Mouse (Mus musculus): ENCODE measurements at regions not wholly inside any gene's neighbourhood (a gene's known extent, or its start where the extent isn't known, plus 50 kb on each side); places are given as distances from the start of the nearest gene placed in this dataset.
A peak's percentile ranks its signal among the peaks of the same experiment; 100 is the strongest.

GRCm38 (mm10) chr16:78490245-78490644, 86.3 kb downstream of the D16Ertd472e start:
- H3K9ac ChIP-seq, result 0 out of 2 replicates have a peak overlapping the region, but pooled peaks have one; percentile 32

GRCm38 (mm10) chr16:78489604-78490003, 86.9 kb downstream of the D16Ertd472e start:
- Histone ChIP-seq H3K36me3 (no peaks in the 10 kb centered on the region), H3K4me1 (0 out of 2 replicates have a peak, but pooled peaks cover 4% of the 10 kb centered on the region), H3K4me2 (replicated peaks) (no peak overlapping the region), H3K9ac (no peak overlapping the region), H3K9me3 (no peaks in the 10 kb centered on the region), H3K4me3 (no peak overlapping the region), H3K27ac (no peak overlapping the region), H3K27me3 (no peaks in the 10 kb centered on the region)
- 49% methylated on average over 4 of the region's 4 CpGs for WGBS
- no peak for ATAC-seq (ENCODE audit: low FRiP score, low read depth)

More at GRCm38 (mm10) chr16:78490245-78490644, 86.3 kb downstream of the D16Ertd472e start:
- Histone ChIP-seq H3K9me3 (no peaks in the 10 kb centered on the region), H3K4me2 (replicated peaks) (peak overlapping the region; percentile 42), H3K36me3 (no peaks in the 10 kb centered on the region), H3K27ac (no peak overlapping the region), H3K27me3 (no peaks in the 10 kb centered on the region), H3K4me1 (0 out of 2 replicates have a peak, but pooled peaks cover 4% of the 10 kb centered on the region), H3K4me3 (no peak overlapping the region)
- 15% methylated on average over 12 of the region's 12 CpGs for WGBS
- no peak for ATAC-seq (ENCODE audit: low FRiP score, low read depth)

DNA sequence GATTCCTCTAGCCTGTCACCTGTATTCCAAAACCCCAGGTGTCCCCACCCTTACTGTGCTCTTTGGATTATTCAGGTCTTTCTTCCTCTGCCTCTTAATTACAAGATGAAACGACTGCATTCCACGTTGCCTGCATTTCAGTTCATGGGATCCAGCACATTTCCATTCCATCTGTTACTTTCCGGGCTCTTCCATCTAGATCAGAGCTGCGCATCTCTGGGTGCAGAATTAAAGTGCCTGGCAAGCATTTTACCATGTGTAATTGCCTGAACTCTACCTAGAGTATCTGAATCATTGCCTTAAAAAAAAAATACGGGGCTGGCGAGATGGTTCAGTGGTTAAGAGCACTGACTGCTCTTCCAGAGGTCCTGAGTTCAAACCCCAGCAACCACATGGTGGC, 90.0 kb downstream of the D16Ertd472e start:
- no peak overlapping the region for H3K27ac ChIP-seq
- WGBS, result 86% methylated on average over 6 of the region's 6 CpGs
- no peaks in the 10 kb centered on the region for H3K9me3 ChIP-seq
- no peaks in the 10 kb centered on the region for H3K36me3 ChIP-seq
- ATAC-seq (ENCODE audit: low FRiP score, low read depth), result no peak
- H3K4me3 ChIP-seq, result no peak overlapping the region
- H3K4me2 ChIP-seq (replicated peaks), result no peak overlapping the region
- H3K27me3 ChIP-seq, result no peaks in the 10 kb centered on the region
- 0 out of 2 replicates have a peak, but pooled peaks cover 4% of the 10 kb centered on the region for H3K4me1 ChIP-seq
- H3K9ac ChIP-seq, result no peak overlapping the region

GRCm38 (mm10) chr16:78484319-78484718, 92.2 kb downstream of the D16Ertd472e start:
- no peak for ATAC-seq (ENCODE audit: low FRiP score, low read depth)
- no peaks in the 10 kb centered on the region for H3K27me3 ChIP-seq
- no peak overlapping the region for H3K4me3 ChIP-seq
- H3K4me2 ChIP-seq (replicated peaks), result no peak overlapping the region
- H3K4me1 ChIP-seq, result peaks cover 7% of the 10 kb centered on the region
- no peak overlapping the region for H3K27ac ChIP-seq
- no peak overlapping the region for H3K9ac ChIP-seq
- WGBS, result 84% methylated on average over 4 of the region's 4 CpGs
- H3K36me3 ChIP-seq, result no peaks in the 10 kb centered on the region
- no peaks in the 10 kb centered on the region for H3K9me3 ChIP-seq

DNA sequence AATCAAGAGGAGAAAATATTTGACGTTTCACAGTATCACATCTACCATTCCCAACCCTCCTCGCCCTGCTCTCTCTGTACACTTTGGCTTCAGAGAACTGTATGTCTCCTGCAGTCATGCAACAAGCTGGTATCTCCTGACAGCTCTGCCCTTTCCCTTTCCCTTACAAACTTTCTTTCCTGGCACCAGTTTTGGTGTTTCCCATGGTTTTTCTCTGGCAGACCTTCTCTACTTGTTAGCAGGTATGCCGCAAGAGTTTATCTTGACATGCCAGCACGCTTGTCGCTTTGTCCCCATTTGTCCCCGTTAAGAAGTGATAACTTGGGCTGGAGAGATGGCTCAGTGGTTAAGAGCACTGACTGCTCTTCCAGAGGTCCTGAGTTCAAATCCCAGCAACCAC, 94.9 kb downstream of the D16Ertd472e start:
- H3K27ac ChIP-seq, result no peak overlapping the region

DNA sequence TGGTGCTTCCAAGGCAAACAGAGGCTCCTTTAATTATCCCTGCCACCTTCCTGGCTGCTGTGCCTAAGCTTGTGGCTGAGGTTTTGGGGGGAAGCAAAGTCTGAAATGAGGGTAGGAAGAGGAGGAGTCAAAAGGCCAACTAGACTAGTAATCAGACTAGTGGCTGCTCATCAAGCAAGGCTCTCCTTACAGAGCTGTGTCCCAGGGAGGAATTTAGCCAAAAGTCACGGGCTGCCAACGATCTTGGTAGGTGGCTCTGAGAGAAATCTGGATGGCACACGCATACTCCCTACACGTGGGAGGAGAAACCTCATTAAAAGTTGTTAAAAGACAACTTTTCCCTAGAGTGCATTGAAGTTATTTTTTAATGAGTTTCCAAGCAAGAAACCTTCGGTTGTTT, 95.4 kb downstream of the D16Ertd472e start:
- Histone ChIP-seq H3K9me3 (no peaks in the 10 kb centered on the region), H3K27me3 (no peaks in the 10 kb centered on the region), H3K4me3 (no peak overlapping the region), H3K9ac (no peak overlapping the region), H3K4me2 (replicated peaks) (no peak overlapping the region), H3K27ac (no peak overlapping the region), H3K36me3 (no peaks in the 10 kb centered on the region), H3K4me1 (peaks cover 7% of the 10 kb centered on the region)
- WGBS, result 25% methylated on average over 5 of the region's 5 CpGs
- ATAC-seq (ENCODE audit: low FRiP score, low read depth), result no peak

More for the DNA sequence above, 94.9 kb downstream of the D16Ertd472e start:
- no peak overlapping the region for H3K4me2 ChIP-seq (replicated peaks)
- H3K4me1 ChIP-seq, result peaks cover 7% of the 10 kb centered on the region
- no peaks in the 10 kb centered on the region for H3K27me3 ChIP-seq
- ATAC-seq (ENCODE audit: low FRiP score, low read depth), result no peak
- WGBS, result 86% methylated on average over 6 of the region's 6 CpGs
- no peaks in the 10 kb centered on the region for H3K36me3 ChIP-seq
- H3K9me3 ChIP-seq, result no peaks in the 10 kb centered on the region
- H3K4me3 ChIP-seq, result no peak overlapping the region
- H3K9ac ChIP-seq, result no peak overlapping the region

DNA sequence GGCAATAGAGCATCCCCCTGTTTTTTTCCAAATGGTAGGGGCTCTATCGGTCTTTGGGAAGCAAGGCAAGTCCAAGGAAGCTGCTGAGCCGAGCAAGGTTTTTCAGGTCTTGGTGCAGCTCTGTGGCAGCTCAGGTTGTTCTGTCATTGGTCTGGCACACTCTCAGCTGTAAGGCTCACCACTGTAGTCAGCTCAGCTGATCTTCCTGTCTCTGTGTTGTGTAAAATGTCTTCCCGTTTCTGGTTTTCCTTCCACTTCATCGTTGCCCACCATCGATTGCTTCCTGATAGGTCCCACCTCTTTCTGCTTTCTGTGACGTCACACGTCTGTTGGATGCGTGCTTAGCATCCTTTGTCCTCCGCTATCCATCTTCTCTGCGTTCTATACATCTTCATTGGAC, 96.2 kb downstream of the D16Ertd472e start:
- ATAC-seq (ENCODE audit: low FRiP score, low read depth), result no peak
- no peaks in the 10 kb centered on the region for H3K9me3 ChIP-seq
- peaks cover 7% of the 10 kb centered on the region for H3K4me1 ChIP-seq
- H3K4me2 ChIP-seq (replicated peaks), result no peak overlapping the region
- no peak overlapping the region for H3K4me3 ChIP-seq
- H3K9ac ChIP-seq, result no peak overlapping the region
- H3K27me3 ChIP-seq, result no peaks in the 10 kb centered on the region
- H3K36me3 ChIP-seq, result no peaks in the 10 kb centered on the region
- H3K27ac ChIP-seq, result no peak overlapping the region
- WGBS, result 93% methylated on average over 10 of the region's 10 CpGs

DNA sequence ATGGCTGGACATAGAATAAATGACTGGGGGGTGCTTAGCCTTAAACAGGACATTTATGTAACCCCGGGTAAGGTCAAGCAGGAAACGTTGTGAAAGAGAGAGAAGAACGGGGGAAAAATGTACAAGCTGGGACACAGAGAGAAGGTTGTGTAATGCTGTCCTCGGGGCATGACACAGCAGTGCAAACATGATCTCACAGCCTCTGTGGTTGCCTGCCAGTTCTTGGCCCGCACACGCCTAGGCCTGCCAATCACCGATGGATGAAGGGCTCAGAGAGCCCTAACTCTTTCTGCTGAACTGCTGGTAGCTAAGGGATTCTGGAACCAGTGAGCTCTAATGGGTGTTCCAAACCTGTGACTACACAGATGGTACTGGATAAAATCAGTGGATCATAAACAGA, 96.5 kb upstream of the Btg3 start:
- Histone ChIP-seq H3K27ac (no peak overlapping the region), H3K4me1 (no peaks in the 10 kb centered on the region), H3K36me3 (no peaks in the 10 kb centered on the region), H3K4me3 (no peak overlapping the region), H3K9me3 (no peaks in the 10 kb centered on the region), H3K4me2 (replicated peaks) (no peak overlapping the region), H3K27me3 (no peaks in the 10 kb centered on the region), H3K9ac (no peak overlapping the region)
- no peak; the same call in 1 of the 2 replicates for ATAC-seq (ENCODE audit: low FRiP score, low read depth)
- 86% methylated on average over 7 of the region's 7 CpGs for WGBS

- ATAC-seq (ENCODE audit: low FRiP score, low read depth), result no peak
- 59% methylated on average over 8 of the region's 8 CpGs for WGBS
- no peaks in the 10 kb centered on the region for H3K9me3 ChIP-seq
Measured at GRCm38 (mm10) chr16:78459996-78460395, 83.0 kb upstream of the Btg3 start.

DNA sequence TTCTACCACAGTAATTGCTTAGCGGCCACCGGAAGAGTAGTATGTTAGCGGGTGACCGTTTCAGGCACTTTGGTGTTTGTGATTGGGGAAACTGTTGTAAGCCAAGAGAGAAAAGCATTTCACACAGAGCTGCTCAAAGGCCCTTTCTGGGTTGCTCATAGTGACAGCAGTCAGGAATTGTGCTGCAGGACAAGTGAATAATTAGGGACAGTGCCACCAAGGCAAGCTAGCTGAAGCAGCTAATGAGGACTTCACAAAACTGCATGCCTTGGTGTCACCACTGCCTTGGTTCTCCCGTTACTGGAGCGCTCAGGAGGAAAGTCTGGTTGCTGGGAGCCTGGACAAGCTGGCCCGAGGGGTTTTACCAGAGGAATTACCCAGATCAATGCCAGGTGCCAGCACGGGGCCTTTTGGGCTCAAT, 80.7 kb upstream of the Btg3 start:
- no peak overlapping the region for H3K4me3 ChIP-seq
- H3K27ac ChIP-seq, result no peak overlapping the region
- 62% methylated on average over 8 of the region's 8 CpGs for WGBS
- no peaks in the 10 kb centered on the region for H3K36me3 ChIP-seq
- no peak for ATAC-seq (ENCODE audit: low FRiP score, low read depth)
- no peak overlapping the region for H3K9ac ChIP-seq
- H3K4me1 ChIP-seq, result no peaks in the 10 kb centered on the region
- H3K27me3 ChIP-seq, result no peaks in the 10 kb centered on the region
- H3K9me3 ChIP-seq, result no peaks in the 10 kb centered on the region
- no peak overlapping the region for H3K4me2 ChIP-seq (replicated peaks)

More at GRCm38 (mm10) chr16:78459996-78460395, 83.0 kb upstream of the Btg3 start:
- no peaks in the 10 kb centered on the region for H3K4me1 ChIP-seq
- no peaks in the 10 kb centered on the region for H3K27me3 ChIP-seq
- H3K4me2 ChIP-seq (replicated peaks), result no peak overlapping the region
- H3K36me3 ChIP-seq, result no peaks in the 10 kb centered on the region
- no peak overlapping the region for H3K9ac ChIP-seq
- H3K27ac ChIP-seq, result no peak overlapping the region
- H3K4me3 ChIP-seq, result no peak overlapping the region

- Histone ChIP-seq H3K4me2 (replicated peaks) (no peak overlapping the region), H3K27ac (no peak overlapping the region), H3K4me1 (no peaks in the 10 kb centered on the region), H3K4me3 (no peak overlapping the region), H3K36me3 (no peaks in the 10 kb centered on the region), H3K9me3 (no peaks in the 10 kb centered on the region), H3K27me3 (0 out of 2 replicates have a peak, but pooled peaks cover 1% of the 10 kb centered on the region), H3K9ac (no peak overlapping the region)
- ATAC-seq (ENCODE audit: low FRiP score, low read depth), result no peak
- 79% methylated on average over 10 of the region's 10 CpGs for WGBS
Measured at GRCm38 (mm10) chr16:78456345-78456744, 79.4 kb upstream of the Btg3 start.

GRCm38 (mm10) chr16:78454509-78454908, 77.5 kb upstream of the Btg3 start:
- Histone ChIP-seq H3K9ac (no peak overlapping the region), H3K4me3 (no peak overlapping the region), H3K9me3 (no peaks in the 10 kb centered on the region), H3K4me2 (replicated peaks) (no peak overlapping the region), H3K36me3 (no peaks in the 10 kb centered on the region), H3K4me1 (no peaks in the 10 kb centered on the region), H3K27ac (no peak overlapping the region), H3K27me3 (0 out of 2 replicates have a peak, but pooled peaks cover 3% of the 10 kb centered on the region)
- WGBS, result 92% methylated on average over 9 of the region's 9 CpGs
- no peak for ATAC-seq (ENCODE audit: low FRiP score, low read depth)

DNA sequence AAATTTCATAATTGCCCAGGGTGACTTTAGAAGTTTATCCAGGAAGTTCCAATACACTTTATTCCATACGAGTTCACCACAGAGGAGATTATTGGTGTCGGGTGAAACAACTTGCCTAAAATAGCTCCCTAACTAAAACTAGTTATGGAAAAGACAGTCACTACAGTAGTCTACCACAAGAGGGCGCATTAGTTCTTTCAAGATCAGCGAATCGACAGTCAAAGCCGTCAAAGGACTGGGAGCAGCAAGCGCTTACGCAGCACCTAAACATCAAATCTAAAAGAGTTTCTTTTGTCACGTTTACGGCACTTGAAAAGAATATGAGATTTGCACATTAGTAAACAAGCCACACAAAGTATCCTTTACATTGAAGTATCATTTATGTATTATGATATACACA, 75.3 kb upstream of the Btg3 start:
- WGBS, result 12% methylated on average over 10 of the region's 10 CpGs
- Histone ChIP-seq H3K36me3 (no peaks in the 10 kb centered on the region), H3K9me3 (peaks cover 4% of the 10 kb centered on the region; the same call in 1 of the 2 replicates), H3K9ac (no peak overlapping the region), H3K4me3 (no peak overlapping the region), H3K4me1 (no peaks in the 10 kb centered on the region), H3K27ac (no peak overlapping the region), H3K27me3 (0 out of 2 replicates have a peak, but pooled peaks cover 3% of the 10 kb centered on the region), H3K4me2 (replicated peaks) (no peak overlapping the region)
- no peak for ATAC-seq (ENCODE audit: low FRiP score, low read depth)
